Mouse (Mus musculus) brain, embryonic 14.5 days (tissue): Measurements from ENCODE around the gene Ttyh1.

Experiments used
- CTCF ChIP-seq: fragments of 200-500 bp; IDR thresholded peaks from 2 replicates; pipeline ENCODE4 v1.5.1; 2012; ENCODE audit warnings: inconsistent platforms, mild to moderate bottlenecking, moderate library complexity, borderline replicate concordance; ENCODE audit not compliant: insufficient read depth, insufficient read length; ENCODE audit errors: extremely low read depth
- POLR2A ChIP-seq: fragments of 200-500 bp; IDR thresholded peaks from 2 replicates; pipeline ENCODE4 v1.6.1; 2012; ENCODE audit warnings: mild to moderate bottlenecking, inconsistent platforms, borderline replicate concordance; ENCODE audit not compliant: poor library complexity, insufficient read depth, insufficient read length, severe bottlenecking; ENCODE audit errors: extremely low read depth

DNA sequence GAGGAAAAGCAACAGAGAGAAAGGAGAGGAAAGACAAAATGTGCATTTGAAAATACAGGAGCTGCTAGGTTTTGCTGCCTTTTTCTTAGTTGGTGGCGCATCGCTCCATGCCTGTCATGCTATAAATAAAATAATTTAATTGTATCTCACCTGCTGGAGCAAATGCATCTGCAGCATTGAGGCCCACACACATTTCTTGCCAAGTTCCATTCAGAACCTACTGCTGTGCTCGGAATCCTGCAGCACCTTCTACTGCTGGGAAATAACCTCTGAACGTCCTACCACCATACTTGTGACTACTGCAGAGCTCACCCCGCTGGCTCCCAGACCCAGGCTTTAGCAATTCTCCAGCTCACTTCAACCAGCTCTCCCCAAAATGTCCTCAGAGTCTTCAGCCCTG is 18.1 kb upstream of the Ttyh1 start:
- TF ChIP-seq POLR2A (no peak), CTCF (no peak)
